Mouse (Mus musculus) 3T3-L1 (cell line): ENCODE measurements around the gene Smc4.

Experiments used
- DNase-seq: peaks from one replicate; pipeline ENCODE4 v3.0.0-alpha.2; 2015; ENCODE audit warnings: low read depth, low spot score

Gene Smc4

DNA sequence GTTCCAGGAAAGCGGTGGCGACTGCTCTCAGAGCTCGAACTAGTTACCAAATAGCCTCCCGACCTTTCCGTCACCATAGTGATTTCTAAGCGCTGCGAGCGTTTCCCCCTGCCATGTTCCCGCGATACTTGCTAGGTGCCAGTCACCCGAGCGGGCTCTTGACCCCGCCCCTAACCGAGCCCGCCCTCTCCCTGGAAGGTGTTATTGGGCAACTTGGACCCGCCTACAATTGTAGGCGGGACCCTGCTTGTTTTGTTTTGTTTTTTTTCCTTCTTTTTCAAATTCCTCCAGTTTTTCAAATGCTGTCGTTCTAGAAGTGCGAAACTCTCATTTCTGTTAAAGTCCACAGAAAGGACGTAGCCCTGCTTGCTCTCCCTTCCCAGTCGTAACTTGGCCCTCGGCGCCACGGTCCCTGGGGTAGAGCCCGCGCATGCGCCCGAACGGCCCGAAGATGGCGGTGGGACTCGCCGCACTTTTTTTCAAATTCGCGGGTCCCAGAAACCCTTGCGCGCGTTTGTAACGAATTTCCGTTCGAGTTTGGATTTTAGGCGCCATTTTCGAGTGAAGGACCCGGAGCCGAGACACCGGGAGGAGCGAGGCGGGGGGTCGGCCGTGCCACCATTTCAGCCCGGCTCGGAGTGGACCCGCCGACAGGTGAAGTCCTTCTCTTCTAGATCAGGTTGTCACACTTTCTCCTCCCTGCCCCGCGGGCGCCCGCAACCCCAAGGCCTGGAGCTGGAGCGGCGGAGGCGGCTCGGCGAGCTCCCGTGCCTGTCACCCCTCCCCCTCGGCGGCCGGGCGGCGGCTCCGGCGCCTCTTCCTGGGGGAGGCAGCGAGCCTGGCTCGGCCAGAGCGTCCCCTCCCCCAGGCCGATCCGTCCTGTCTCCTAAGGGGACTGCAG lies at the start of gene Smc4, which contains the start of gene Ift80:
Smc4 (plus strand) TSS at position 302 of the 901 bp plus-strand sequence.
Ift80 (minus strand) TSS at position 134 of the 901 bp plus-strand sequence.
- DNase-seq: peak; percentile 99

DNA sequence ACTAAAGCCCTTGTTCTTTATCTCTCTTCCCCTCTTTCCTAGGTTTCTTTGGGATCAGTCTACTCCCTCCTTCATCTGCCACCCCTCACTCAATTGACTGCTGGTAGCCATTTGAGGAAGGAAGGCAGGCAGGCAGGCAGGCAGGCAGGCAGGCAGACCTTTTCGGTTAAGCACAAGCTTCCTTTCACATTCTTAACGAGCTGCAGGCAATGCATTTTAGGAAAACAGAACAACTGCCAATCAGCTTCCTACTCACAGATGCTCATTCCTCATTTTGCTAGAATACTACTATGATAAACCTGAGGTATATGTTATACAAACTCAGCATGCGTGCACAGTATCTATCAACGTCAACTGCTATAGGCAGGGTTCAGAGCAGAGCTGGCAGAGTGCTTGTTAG lies 48.1 kb upstream of the Smc4 start:
- no peak for DNase-seq

DNA sequence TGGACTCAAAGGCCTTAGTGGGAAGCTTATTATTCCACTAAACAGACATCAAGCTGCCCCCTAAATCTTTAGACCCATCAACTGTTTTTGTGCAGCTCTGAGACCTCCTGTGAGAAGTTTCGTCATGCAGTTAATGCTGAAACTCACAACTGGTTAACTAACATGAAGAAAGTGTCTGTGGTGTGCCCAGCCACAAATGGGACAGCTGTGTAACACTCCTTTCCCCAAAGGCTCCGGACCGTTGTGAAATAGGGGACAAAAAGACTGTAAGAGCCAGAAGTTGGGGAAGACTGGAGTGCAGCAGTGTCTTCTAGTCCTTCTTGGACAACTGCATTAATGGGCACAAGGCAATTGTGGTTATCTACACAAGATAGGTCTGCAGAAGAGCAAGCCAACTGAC lies 47.1 kb upstream of the Smc4 start:
- DNase-seq: no peak

DNA sequence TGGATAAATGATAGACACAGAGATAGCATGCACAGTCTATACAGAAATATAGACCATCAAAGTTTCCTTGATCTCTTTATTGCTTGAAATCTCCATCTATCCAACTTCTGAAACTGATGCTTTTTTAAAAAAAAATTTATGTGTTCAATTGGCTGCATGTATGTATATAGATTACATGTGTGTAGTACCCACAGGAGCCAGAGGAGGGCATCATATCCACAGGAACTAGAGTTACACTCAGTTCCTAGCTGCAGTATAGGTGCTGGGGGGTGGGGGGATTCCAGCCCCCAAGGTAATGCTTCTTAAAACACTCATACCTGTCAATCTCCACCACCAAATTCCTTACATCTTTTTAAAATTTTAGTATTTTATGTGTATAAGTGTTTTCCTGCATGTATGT lies 39.9 kb upstream of the Smc4 start:
- peak; percentile 35 for DNase-seq

DNA sequence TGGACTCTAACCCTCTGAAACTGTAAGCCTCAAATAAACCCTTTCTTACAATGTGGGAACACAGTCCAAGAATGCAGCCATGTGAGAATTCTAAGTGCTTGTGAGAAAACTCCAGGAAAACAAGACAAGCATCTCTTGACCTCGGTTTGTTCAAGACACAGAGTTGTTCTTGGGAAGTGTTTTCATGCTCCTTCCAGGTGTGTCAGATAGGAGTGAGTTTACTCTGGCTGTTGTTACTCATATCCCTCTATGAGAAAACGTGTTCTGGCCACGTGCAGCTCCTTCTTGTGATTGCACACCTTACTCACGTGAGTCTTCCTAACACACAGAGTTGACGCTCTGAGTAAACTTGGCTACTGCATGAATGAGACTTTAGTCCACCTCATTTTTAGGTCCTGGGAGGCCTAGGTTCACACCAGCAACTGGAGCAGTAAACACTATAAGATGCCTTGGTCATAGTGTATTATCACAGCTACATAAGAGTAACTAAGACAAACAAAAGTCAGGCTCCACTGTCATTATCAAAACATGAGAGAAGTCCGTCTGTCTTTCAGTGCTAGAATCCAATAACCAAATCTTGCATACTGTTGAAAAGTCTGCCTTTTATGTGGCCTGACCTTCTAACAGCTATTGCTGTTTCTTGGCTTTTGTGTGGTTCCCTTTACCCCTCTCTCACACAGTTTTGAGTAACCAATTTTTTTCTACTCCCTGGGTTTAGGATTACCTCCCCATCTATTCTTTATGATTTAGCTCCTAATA lies 37.8 kb upstream of the Smc4 start:
- no peak for DNase-seq

DNA sequence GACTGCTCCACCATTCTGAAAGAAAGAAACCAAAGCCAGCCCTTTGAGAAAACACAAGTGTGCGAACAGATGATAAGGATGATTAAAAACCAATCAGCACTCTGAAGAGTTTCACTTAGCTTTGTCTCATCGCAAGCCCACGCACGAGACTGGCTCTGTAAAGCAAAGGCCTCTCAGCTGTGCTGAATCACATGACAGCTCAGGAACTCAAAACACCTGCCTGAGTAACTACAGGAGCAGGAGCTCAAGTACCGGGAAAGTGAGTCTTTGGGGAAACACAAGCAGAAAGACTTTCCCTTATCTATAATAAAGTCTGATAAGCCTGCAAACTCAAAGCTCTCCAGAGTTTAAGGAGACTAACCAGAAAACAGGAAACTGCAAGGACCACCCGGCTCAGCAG lies 37.1 kb upstream of the Smc4 start:
- no peak for DNase-seq

DNA sequence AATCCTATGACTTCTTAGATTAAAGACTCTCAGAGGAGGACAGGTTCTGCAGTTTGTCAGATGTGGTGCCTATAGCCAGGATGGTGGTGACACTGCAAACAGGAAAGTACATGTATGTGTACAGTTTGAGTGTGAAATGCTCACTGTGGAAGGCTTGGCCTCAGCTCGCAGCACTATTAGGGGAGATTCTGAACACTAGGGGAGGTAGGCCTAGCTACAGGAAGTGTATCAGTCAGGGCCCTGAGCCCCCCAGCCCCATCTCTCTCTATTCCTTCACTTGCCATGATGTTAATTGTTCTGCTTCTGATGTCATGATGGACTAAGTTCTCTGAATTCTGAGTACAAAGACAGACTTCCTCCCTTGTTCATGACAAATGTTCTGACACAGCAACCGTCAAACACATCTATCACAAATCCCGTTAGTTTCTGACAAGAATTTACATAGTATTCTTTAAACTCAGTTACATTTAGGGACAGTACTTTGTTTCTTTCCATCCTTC lies 35.4 kb upstream of the Smc4 start:
- no peak for DNase-seq

DNA sequence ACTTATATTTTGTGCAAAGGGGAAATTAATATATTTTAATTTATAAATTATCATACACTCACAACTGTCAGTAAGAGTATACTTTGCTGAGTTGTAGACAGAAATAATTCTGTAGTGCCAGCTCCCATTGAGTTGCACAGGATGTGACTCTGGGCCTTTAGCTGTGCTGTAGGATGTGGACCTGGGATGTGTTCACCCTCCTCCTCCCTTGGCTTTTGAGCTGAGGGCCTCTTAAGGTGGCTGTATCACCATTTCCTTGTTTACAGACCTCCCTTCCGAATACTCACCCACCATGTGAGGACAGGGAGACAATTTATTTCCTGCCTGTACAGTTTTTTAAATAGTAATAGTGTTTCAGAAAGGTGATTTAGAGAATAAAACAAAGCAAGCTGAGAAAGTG lies 31.0 kb upstream of the Smc4 start:
- no peak for DNase-seq

DNA sequence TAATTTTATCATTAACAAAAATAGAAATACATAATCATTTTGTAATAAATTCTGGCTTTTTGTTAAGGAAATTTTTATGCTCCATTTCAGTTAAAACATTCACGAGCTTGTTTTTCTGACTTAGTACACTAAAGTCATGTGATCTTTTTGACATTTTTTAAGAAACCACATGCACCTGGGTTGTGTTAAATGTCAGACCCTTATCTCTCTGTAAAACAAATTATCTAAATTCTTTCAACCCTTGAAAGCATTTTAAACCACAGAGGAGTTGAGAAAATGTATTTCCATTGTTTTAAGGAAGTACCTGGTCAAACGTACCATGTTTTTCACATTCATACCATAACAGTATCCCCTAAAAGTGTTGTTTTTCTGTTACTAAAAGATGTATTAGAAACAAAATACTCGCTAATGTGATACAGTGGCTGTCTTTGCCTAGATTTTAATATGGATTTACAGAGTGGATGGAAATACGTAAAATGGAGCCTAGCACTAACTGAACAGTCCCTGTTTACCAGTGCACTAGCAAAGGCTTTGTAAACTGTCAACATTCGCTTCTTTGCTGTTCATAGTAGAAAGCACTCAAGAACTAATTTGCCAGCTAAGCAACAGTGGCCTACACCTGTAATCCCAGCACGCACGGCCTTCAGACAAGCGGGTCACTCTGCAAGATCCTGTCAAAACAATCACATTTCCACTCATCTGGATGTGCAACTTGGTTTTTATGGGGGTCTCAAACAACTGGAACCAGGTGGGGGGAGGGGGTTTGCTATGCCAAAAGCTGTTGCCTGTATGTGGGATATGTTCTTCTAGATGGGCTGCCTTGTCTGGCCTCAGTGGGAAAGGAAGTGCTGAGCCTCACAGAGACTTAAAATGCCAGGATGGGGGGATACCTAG lies 29.7 kb upstream of the Smc4 start:
- DNase-seq: no peak

DNA sequence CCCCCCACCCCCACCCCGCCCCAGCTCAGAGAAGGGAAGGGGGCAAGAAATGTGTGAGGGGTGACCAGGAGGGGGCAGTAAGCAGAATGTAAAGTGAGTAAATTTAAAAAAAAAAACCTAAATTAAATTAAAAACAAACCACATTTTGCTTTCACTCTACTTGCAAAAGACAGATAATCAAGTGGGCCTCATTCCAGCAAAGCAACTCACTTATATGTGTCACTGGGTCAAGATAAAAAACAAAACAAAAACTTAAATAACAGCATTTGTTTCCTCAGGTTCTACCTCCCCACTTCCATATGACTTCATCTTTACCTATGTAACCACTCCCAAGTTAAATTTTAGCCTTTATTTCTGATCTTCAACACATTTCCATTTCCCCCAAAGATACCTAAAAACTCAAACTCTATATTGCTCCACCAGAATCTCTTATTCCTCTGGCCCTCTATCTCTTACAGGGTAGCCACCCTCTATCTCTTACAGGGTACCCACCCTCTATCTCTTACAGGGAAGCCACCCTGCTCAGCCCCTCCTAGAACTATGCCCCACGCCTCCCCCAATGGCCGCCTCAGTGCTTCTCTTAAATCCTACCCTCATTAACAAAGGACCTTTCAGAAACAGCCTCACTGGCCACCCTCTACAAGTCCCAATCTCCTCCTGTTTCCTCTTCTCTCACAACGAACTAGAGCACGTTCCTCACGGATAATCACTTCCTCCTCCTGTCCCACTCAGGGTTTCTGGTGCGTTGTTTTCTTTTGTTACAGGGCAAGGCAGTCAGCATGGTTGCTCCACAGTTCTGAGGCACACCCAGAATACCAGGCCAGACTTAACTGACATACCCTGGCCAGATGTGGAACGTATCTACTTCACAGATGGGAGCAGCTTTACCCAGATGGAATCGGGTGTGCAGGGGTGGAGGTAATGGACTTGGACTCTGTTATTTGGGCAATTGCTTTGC lies 28.7 kb upstream of the Smc4 start:
- DNase-seq: no peak

DNA sequence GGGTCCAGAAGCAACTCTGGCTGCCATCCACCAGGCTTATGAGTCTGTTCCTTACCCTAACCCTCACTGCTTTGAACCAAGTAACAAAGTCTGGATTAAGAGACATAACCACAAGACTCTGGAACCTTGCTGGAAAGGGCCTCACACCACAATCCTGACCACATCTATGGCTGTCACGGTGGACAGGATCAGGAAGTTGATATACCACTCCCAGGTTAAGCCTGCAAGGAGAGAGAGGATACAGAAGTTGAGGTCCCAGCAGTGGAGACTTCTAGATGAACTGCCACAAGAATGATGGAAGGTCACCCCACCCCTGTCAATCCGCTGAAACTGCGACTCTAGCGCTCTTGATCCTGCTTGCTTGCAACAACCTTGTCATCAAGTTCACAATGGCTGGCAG lies 26.8 kb upstream of the Smc4 start:
- DNase-seq: no peak

DNA sequence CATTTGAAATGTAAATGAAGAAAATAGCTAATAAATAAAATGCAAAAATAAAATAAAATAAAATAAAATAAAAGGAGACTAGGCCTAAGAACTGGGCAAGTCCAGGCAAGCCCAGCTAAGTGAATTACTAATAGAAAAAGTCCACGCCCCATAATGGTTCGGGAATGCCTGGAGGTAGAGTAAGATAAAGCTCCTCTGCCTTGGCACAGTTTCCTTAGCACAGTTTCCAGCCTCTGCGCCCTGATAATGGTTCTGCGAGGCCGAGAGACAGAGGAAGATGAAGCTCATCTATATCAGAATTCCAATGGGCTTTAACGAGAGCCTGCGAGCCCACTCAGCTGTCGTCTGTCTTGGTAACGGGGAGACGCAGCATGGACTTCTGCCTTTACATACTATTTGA lies 25.4 kb upstream of the Smc4 start:
- no peak for DNase-seq

DNA sequence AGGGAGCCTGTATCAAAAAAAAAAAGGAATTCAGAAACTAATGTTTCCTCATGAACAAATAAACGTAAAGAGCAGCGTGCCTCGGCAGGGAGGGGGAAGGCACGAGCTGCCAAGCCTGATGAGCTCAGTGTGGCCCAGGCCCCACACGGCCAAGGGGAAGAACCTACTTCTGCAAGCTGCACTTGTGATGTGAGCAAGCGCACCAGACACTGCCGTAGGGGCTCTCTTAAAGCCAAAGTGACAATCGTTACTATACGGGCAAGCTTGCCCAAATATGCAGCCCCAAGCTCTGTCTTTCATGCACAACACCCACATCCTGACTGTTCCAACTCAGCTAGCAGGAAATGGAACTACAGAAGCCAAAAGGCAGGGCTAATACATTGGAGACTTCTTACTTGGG lies 23.6 kb upstream of the Smc4 start:
- DNase-seq: no peak

DNA sequence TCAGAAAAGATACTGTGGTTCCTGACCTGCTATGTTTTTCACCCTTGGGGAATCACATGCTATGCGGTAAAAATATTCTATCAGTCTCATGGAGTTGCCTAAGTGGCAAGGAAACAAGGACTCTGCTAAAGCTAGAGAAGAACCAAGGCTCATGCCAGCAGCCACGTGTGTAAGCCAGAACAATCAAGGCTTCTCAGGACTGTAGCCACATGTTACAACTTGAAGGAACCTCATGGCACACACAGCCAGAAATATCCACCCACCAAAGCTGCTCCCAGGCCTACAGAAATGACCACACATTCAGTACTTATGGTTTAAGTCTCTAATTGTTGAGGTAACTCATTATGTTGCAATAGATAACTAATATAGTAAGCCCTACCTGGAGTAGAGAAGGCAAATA lies 18.0 kb upstream of the Smc4 start:
- no peak for DNase-seq

DNA sequence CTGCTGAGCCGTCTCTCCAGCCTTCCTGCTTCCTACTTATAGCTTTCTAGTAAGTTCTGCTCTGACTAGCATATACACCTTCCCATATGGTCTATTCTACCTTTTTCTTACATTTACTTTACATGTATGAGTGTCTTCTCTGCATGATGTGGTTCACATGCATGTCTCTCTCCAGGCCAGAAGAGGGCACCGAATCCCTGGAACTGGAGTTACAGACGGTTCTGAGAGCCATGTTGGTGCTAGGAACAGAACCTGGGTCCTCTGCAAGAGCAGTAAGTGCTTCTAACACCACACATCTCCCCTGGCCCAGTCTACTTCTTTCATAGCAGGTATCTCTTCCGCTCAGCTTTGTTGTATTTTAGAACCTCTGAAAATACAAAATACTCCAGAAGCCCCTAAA lies 1.8 kb upstream of the Smc4 start:
- DNase-seq: no peak

DNA sequence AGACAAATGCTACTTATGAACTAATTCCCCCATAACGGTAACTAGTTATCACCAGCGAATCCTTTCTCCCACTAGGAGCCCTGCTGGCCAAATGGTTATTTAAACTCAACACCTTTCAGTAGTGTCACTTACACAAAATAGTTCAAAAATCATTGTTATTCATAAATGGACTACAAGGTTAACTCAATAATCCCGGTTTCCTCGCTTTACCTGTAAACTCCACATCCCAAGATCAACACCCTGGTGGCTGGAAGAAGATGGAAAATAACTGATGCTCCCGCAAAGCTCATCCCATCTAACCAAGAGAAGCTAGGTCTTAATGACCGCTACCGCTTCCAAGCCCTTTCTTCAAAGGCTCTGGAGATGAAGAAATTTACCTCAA lies 492 bp upstream of the Smc4 start:
- no peak for DNase-seq

DNA sequence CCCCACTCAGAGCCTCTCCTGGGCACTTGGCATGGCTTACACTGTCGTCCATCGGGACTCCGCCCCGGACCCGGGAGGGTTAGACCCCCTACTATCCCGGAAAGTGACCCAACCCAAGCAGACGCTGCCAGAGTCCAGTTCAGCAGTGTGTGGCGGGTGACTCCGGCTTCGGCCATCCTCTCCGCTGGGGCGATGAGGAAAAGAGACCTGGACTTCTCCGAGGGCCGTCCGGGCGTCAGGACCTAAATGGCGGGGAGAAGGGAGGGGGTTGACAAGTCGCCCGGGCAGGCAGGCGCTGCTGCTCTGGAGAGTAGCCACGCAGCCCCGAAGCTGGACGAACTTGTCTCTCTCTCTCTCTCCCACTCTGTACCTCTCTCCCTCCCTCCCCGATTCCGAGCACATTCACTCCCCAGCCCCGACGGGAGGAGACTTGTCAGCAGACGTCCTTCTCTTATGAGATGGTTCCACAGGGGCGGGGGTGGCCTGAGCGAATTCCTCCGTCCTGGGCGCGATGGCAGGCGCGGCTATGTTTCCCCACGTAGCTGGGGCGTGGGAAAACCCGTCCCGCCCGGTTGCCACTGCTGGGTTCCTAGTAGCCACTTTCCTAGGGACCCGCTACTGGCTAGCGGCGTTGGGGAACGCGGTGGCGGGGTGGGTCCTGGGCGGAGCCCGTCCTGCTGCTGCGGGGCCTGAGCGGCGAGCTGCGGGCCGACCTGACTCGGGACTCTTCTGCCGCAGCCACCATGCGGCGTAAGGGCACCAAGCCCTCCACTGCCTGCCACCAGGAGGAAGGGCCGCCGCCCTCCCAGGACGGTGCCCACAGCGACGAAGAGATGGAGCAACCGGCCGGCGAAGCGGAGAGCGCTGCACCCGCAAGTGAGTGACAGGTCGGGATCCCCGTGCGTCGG lies 1.1 kb downstream of the Smc4 start:
- DNase-seq: peak; percentile 60

DNA sequence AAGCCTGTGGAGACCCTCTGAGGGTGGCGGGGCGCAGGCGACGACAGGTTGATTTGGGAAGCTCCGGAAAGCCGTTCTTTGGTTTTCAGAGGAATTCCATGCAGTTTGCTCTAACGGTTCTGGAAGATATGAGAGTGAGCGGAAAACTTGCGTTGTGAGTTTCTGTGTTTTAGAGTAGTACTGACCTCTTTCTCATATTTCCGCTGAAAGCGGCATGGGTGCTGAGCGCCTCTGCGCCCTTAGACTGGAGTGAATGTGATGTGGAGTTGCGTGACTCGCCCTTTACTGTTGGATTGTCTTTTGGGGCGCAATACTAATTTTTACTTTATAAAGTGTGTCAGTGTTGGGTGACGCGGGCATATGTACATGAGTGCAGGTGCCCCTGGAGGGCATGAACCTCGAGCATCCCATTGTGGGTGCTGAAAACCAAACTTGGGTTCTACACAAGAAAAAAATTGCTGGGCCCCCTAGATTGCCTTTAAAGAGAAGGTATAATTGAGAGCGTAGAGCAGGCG lies 1.8 kb downstream of the Smc4 start:
- no peak for DNase-seq

DNA sequence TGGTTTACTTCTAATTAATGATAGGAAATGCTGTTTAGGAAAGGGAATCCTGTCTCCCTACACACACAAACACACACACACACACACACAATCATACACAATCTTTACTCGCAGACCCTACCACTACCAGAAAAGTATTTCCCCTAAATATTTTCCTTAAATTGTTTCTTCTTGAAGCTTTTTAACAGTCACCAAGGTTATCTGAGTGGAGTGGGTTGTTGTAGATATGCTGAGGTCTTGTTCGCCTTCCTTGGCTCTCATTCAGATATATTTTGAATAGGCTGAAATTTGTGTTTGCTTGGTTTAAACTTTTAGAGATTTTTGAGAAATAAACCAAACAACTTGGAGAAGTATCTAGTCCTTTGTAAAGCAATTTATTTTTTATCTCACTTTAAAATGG lies 4.3 kb downstream of the Smc4 start:
- DNase-seq: peak; percentile 26
